Mouse (Mus musculus): ENCODE results near the gene Tctex1d1. TPM values are rescaled to one million over a fixed set of nuclear protein-coding genes. Genes with fewer than 3 reads are reported as not detected.

Tctex1d1 gene
- polyA plus RNA-seq, 1 experiment from 2014 or later = not detected

DNA sequence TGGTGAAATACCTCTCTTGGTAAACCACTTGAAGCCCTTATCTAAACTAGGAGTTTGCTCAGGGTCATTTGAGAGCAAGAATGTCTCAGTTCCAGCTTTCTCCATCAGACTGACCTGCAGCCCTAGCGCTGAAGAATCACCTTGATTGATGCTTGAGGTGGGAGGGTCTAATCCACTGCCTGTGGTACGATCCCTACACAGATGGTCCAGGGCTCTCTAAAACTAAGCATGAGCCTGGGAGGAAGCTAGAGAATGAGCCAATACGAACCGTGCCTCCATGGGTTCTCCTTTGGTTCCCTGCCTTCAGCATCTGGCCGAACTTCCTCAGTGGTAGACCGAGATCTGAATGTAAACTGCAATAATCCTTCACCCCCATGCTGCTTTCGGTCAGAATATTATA is 49.3 kb downstream of the Tctex1d1 start:
- Histone ChIP-seq H3K4me3 (ENCODE audit: low read depth, low read length) (no peak overlapping the region), H3K4me1 (ENCODE audit: control insufficient read depth, insufficient read depth, low read length) (no peaks in the 10 kb centered on the region), H3K9ac (ENCODE audit: low read length) (no peak overlapping the region), H3K27ac (ENCODE audit: low read depth, low read length) (no peak overlapping the region), H3K27me3 (ENCODE audit: control insufficient read depth, insufficient read depth, low read length) (no peaks in the 10 kb centered on the region), H3K9me3 (ENCODE audit: control insufficient read depth, low read length) (no peaks in the 10 kb centered on the region), H3K36me3 (ENCODE audit: control insufficient read depth, insufficient read depth, low read length) (no peaks in the 10 kb centered on the region), H3K4me2 (no peak overlapping the region)
- ATAC-seq (ENCODE audit: low FRiP score) = no peak
- DNase-seq (ENCODE audit: low spot score, missing footprints) = no peak
- WGBS = 86% methylated on average over 7 of the region's 7 CpGs

DNA sequence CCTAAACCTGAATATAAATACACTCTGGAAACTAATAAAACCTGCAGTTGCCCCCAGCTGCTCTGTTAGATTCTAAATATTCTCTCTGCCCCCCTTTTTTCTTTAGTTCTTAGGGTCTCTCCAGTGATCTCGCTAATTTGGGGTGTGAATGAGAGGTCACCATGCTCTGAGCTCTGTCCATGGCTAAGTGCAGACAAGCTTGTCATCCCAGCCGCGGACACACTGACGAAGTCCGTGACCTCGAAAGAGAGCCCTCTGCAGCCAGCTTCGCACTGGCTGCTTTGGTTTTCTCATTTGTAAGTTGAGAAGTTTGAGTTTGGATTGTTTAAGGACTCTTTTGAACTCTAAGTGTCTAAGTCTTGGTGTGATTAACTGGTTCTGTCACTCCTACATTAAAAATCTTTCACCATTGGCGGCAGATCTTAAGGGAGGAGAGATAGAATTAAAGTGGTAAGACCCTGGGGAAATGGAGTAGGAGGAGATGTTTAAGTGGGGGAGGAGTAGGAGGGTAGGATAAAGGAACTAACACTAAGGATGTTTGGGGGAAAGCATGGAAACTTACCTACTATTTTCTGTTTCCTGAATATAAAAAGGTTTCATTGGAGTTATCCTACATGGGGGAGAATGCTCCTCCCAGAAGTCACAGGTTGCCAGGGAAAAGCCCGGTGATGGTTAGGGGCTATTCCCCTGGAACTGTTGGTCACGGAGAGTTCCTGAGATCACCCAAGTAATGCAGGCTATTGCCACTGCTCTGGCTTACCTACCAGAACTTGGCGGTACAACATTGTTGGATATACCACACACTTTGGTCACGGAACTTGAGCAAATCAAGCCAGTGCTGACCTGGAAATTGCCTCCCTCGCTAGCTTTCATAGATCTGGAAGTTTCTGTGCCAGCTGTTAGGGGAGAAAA is 50.0 kb downstream of the Tctex1d1 start:
- no peaks in the 10 kb centered on the region for H3K36me3 ChIP-seq (ENCODE audit: control insufficient read depth, insufficient read depth, low read length)
- 78% methylated on average over 13 of the region's 13 CpGs for WGBS
- ATAC-seq (ENCODE audit: low FRiP score) = no peak
- no peaks in the 10 kb centered on the region for H3K9me3 ChIP-seq (ENCODE audit: control insufficient read depth, low read length)
- H3K27me3 ChIP-seq (ENCODE audit: control insufficient read depth, insufficient read depth, low read length) = no peaks in the 10 kb centered on the region
- no peak overlapping the region for H3K27ac ChIP-seq (ENCODE audit: low read depth, low read length)
- H3K4me3 ChIP-seq (ENCODE audit: low read depth, low read length) = no peak overlapping the region
- no peak overlapping the region for H3K4me2 ChIP-seq
- H3K4me1 ChIP-seq (ENCODE audit: control insufficient read depth, insufficient read depth, low read length) = no peaks in the 10 kb centered on the region
- H3K9ac ChIP-seq (ENCODE audit: low read length) = no peak overlapping the region
- no peak for DNase-seq (ENCODE audit: low spot score, missing footprints)

DNA sequence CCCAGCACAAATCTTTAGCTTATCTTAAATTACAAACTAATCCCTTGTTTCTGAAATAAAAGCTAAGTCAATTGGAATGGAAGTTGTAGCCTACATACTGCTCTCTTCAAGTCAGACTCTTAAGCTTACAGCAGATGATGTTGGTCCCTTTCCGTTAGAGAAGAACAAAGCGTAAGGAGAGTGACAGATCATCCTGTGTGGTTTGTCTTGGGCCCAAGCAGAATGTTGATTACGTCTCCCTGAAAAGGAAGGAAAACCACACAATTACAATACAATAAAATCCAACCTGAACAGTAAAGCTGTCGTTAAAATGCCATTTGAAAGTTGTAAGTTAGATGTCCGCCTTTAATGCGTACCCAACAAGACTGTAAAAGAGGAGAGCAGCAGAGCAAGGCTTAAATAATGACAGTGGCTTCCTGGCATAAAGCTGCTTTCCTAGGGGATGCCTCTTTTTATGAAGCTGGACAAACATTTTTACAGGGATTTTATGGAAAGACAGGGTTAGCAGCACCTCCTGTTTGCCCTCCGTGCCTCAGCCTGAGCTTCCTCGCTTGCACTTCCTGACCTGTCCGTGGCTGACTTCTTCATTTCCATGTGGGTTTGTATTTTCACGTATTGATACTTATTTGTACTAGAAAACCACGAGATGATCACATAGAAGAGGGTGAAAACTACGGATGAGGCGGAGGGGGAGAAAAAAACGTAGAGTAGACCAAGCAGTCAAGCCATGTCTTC is 60.9 kb downstream of the Tctex1d1 start:
- no peak overlapping the region for H3K27ac ChIP-seq (ENCODE audit: low read depth, low read length)
- no peaks in the 10 kb centered on the region for H3K4me1 ChIP-seq (ENCODE audit: control insufficient read depth, insufficient read depth, low read length)
- H3K4me2 ChIP-seq = no peak overlapping the region
- H3K36me3 ChIP-seq (ENCODE audit: control insufficient read depth, insufficient read depth, low read length) = no peaks in the 10 kb centered on the region
- H3K9me3 ChIP-seq (ENCODE audit: control insufficient read depth, low read length) = no peaks in the 10 kb centered on the region
- no peak overlapping the region for H3K4me3 ChIP-seq (ENCODE audit: low read depth, low read length)
- DNase-seq (ENCODE audit: low spot score, missing footprints) (no peak), ATAC-seq (ENCODE audit: low FRiP score) (no peak)
- WGBS = 86% methylated on average over 14 of the region's 14 CpGs
- no peak overlapping the region for H3K9ac ChIP-seq (ENCODE audit: low read length)
- H3K27me3 ChIP-seq (ENCODE audit: control insufficient read depth, insufficient read depth, low read length) = no peaks in the 10 kb centered on the region

DNA sequence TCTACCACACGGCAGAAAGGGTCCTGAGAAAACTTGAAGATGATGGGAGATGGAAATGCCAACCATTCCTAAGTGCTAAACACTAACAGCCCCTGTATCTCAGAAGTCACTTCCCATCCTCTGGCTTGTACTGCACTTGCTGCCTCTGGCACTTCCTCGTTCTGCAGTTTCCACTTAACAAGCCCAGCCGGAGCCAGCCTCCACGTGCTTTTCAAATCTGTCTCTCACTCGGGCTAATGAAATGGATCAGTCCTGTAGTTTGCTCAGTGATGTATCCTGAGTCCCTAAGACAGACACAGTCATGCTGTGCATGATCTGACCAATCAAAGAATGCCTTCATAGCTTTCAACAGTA is 61.4 kb downstream of the Tctex1d1 start:
- Histone ChIP-seq H3K27me3 (ENCODE audit: control insufficient read depth, insufficient read depth, low read length) (no peaks in the 10 kb centered on the region), H3K36me3 (ENCODE audit: control insufficient read depth, insufficient read depth, low read length) (no peaks in the 10 kb centered on the region), H3K4me2 (no peak overlapping the region), H3K9me3 (ENCODE audit: control insufficient read depth, low read length) (no peaks in the 10 kb centered on the region), H3K27ac (ENCODE audit: low read depth, low read length) (no peak overlapping the region), H3K4me1 (ENCODE audit: control insufficient read depth, insufficient read depth, low read length) (no peaks in the 10 kb centered on the region), H3K4me3 (ENCODE audit: low read depth, low read length) (no peak overlapping the region), H3K9ac (ENCODE audit: low read length) (no peak overlapping the region)
- 82% methylated on average over 5 of the region's 5 CpGs for WGBS
- DNase-seq (ENCODE audit: low spot score, missing footprints) (no peak), ATAC-seq (ENCODE audit: low FRiP score) (no peak)

DNA sequence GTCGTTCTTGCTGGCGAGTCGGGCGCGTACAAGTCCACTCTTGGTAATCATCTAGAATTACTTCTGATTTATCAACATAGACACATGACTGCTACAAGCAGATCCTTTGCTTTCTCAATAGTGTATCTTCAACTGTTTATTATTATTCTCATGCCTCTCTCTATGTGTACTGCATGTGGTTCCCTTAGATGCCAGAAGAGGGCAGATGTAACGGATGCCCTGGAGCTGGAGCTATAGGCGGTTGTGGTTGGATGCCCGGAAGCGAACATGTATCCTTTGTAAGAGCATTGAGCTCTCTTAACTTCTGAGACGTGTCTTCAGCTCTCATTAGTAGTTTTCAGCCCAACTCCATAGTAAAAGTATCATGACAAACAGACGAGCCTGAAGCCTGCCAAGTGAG is 64.6 kb downstream of the Tctex1d1 start:
- no peaks in the 10 kb centered on the region for H3K36me3 ChIP-seq (ENCODE audit: control insufficient read depth, insufficient read depth, low read length)
- no peaks in the 10 kb centered on the region for H3K9me3 ChIP-seq (ENCODE audit: control insufficient read depth, low read length)
- H3K4me2 ChIP-seq = no peak overlapping the region
- H3K4me1 ChIP-seq (ENCODE audit: control insufficient read depth, insufficient read depth, low read length) = no peaks in the 10 kb centered on the region
- H3K27ac ChIP-seq (ENCODE audit: low read depth, low read length) = no peak overlapping the region
- no peak for DNase-seq (ENCODE audit: low spot score, missing footprints)
- 89% methylated on average over 11 of the region's 11 CpGs for WGBS
- H3K27me3 ChIP-seq (ENCODE audit: control insufficient read depth, insufficient read depth, low read length) = no peaks in the 10 kb centered on the region
- no peak overlapping the region for H3K9ac ChIP-seq (ENCODE audit: low read length)
- ATAC-seq (ENCODE audit: low FRiP score) = no peak
- H3K4me3 ChIP-seq (ENCODE audit: low read depth, low read length) = no peak overlapping the region

DNA sequence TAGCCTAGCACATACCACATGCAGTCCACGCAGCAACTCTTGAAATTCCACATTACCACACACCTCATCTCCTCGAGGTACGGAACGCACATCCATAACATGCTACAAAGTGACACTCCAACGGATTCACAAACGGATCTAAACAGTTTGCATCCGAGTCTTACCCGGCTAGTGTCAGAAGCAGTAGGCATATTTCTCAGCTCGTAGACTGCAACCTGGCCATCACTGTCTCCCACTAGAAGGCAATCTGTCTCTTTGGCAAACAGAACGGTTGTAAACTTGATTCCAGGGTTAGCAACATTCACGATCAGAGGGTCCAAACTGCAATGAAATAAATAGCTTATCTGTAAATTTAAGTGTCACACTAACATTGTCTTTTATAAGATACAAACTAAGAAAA is 69.6 kb downstream of the Tctex1d1 start:
- WGBS = 91% methylated on average over 11 of the region's 11 CpGs
- Histone ChIP-seq H3K27me3 (ENCODE audit: control insufficient read depth, insufficient read depth, low read length) (no peaks in the 10 kb centered on the region), H3K9ac (ENCODE audit: low read length) (no peak overlapping the region), H3K27ac (ENCODE audit: low read depth, low read length) (no peak overlapping the region), H3K4me3 (ENCODE audit: low read depth, low read length) (no peak overlapping the region), H3K9me3 (ENCODE audit: control insufficient read depth, low read length) (no peaks in the 10 kb centered on the region; the same call in 1 of the 2 replicates), H3K36me3 (ENCODE audit: control insufficient read depth, insufficient read depth, low read length) (no peaks in the 10 kb centered on the region), H3K4me2 (no peak overlapping the region), H3K4me1 (ENCODE audit: control insufficient read depth, insufficient read depth, low read length) (no peaks in the 10 kb centered on the region)
- ATAC-seq (ENCODE audit: low FRiP score) (no peak), DNase-seq (ENCODE audit: low spot score, missing footprints) (no peak)

Other genes starting within 250 kb of the Tctex1d1 start
- 14.4 and 15.9 TPM in 2 replicates for gene Sgip1, start 237.3 kb upstream of the Tctex1d1 start, polyA plus RNA-seq (2014; fragmentation: Nextera tagmentation; extraction: Ambion mirVana)
- 0.23 and 0.43 TPM in 2 replicates for gene Insl5, start 48.2 kb downstream of the Tctex1d1 start, polyA plus RNA-seq (2014; fragmentation: Nextera tagmentation; extraction: Ambion mirVana)
- gene Mier1, start 135.8 kb downstream of the Tctex1d1 start, polyA plus RNA-seq (2014; fragmentation: Nextera tagmentation; extraction: Ambion mirVana) = 31.8 and 37.7 TPM in 2 replicates
- gene Wdr78, start 135.9 kb downstream of the Tctex1d1 start, polyA plus RNA-seq (2014; fragmentation: Nextera tagmentation; extraction: Ambion mirVana) = 5.5 and 6.8 TPM in 2 replicates
- gene Slc35d1, start 236.6 kb downstream of the Tctex1d1 start, polyA plus RNA-seq (2014; fragmentation: Nextera tagmentation; extraction: Ambion mirVana) = 8.6 and 9.8 TPM in 2 replicates

Measured in midbrain, embryonic 11.5 days (tissue).